In genomic region chr7:78596556-78596955, GRCm38 (mm10) we compare ENCODE assay signal across 14 mouse cellular contexts.
DNase-seq lines count a peak whose midpoint lies in the region; ATAC-seq and TF ChIP-seq lines count a peak whose summit lies in the region.
"Had no signal": no experiment of that assay in that cellular context is flagged by ENCODE, and none has a peak within 500 bp of the region (broad histone marks: within the 10 kb centered on the region; RNA-seq: fewer than 3 reads in every experiment).

No protein-coding gene starts in this region.

- H3K9me3 ChIP-seq in forebrain, embryonic 14.5 days (replicated peaks; ENCODE audit: control insufficient read depth, low read length) = no peaks in the 10 kb centered on the region
- H3K9me3 ChIP-seq in forebrain, embryonic 15.5 days = no peaks in the 10 kb centered on the region
- no peaks in the 10 kb centered on the region for H3K9me3 ChIP-seq in intestine, postnatal 0 days (ENCODE audit: control insufficient read depth)
- H3K9me3 ChIP-seq: embryonic facial prominence, embryonic 13.5 days; heart, embryonic 13.5 days; hindbrain, embryonic 12.5 days had no signal

- H3K4me2 ChIP-seq in forebrain, embryonic 14.5 days (ENCODE audit: low read length) = no peak overlapping the region
- H3K4me2 ChIP-seq in forebrain, embryonic 15.5 days (replicated peaks) = no peak overlapping the region
- H3K4me2 ChIP-seq in intestine, postnatal 0 days (replicated peaks; ENCODE audit: low read depth) = no peak overlapping the region
- H3K4me2 ChIP-seq: embryonic facial prominence, embryonic 13.5 days; heart, embryonic 13.5 days; hindbrain, embryonic 12.5 days had no signal

- no peak for ATAC-seq in forebrain, embryonic 14.5 days
- no peak for ATAC-seq in forebrain, embryonic 15.5 days (replicated peaks)
- ATAC-seq in intestine, postnatal 0 days = no peak

- H3K27ac ChIP-seq in forebrain, embryonic 14.5 days (ENCODE audit: low read depth, low read length) = no peak overlapping the region
- no peak overlapping the region for H3K27ac ChIP-seq in forebrain, embryonic 15.5 days (replicated peaks)
- no peak overlapping the region for H3K27ac ChIP-seq in intestine, postnatal 0 days (ENCODE audit: low read depth, low read length)
- H3K27ac ChIP-seq: embryonic facial prominence, embryonic 13.5 days; gastrocnemius, adult 2 months; heart, embryonic 13.5 days; hindbrain, embryonic 12.5 days had no signal

- no peak overlapping the region for H3K4me3 ChIP-seq in forebrain, embryonic 14.5 days (ENCODE audit: low read depth, low read length)
- H3K4me3 ChIP-seq in forebrain, embryonic 15.5 days = no peak overlapping the region
- H3K4me3 ChIP-seq in intestine, postnatal 0 days (ENCODE audit: low read depth, low read length) = no peak overlapping the region
- H3K4me3 ChIP-seq: embryonic facial prominence, embryonic 13.5 days; gastrocnemius, adult 2 months; heart, embryonic 13.5 days; hindbrain, embryonic 12.5 days had no signal

- H3K27me3 ChIP-seq in forebrain, embryonic 14.5 days (replicated peaks; ENCODE audit: control insufficient read depth, insufficient read depth, low read length) = no peaks in the 10 kb centered on the region
- H3K27me3 ChIP-seq in forebrain, embryonic 15.5 days = no peaks in the 10 kb centered on the region
- H3K27me3 ChIP-seq in intestine, postnatal 0 days (replicated peaks; ENCODE audit: control insufficient read depth, insufficient read depth, low read length) = no peaks in the 10 kb centered on the region
- H3K27me3 ChIP-seq: Patski had no signal

- peak; percentile 53 for DNase-seq in forebrain, embryonic 14.5 days (ENCODE audit: low spot score)
- DNase-seq in thymus, postnatal 14 days = peak; percentile 19
- DNase-seq in thymus, postnatal 4 days = no peak
- DNase-seq in NIH3T3 (ENCODE audit: low read depth) = peak; percentile 29
- peak; percentile 2 for DNase-seq in induced T-regulatory cell, adult 2 months (ENCODE audit: low read depth)
- DNase-seq: heart, adult 11 months had no signal

- H3K36me3 ChIP-seq in forebrain, embryonic 14.5 days (ENCODE audit: control insufficient read depth, insufficient read depth, low read length) = no peaks in the 10 kb centered on the region
- no peaks in the 10 kb centered on the region for H3K36me3 ChIP-seq in forebrain, embryonic 15.5 days
- no peaks in the 10 kb centered on the region for H3K36me3 ChIP-seq in intestine, postnatal 0 days (ENCODE audit: control insufficient read depth, insufficient read depth)
- H3K36me3 ChIP-seq: embryonic facial prominence, embryonic 13.5 days; heart, embryonic 13.5 days; hindbrain, embryonic 12.5 days had no signal

- WGBS in forebrain, embryonic 14.5 days = 42% methylated on average over 5 of the region's 5 CpGs
- 37% methylated on average over 5 of the region's 5 CpGs for WGBS in forebrain, embryonic 15.5 days
- 65% methylated on average over 5 of the region's 5 CpGs for WGBS in intestine, postnatal 0 days

- H3K9ac ChIP-seq in forebrain, embryonic 14.5 days (ENCODE audit: low read length) = no peak overlapping the region
- H3K9ac ChIP-seq in forebrain, embryonic 15.5 days (replicated peaks) = no peak overlapping the region
- H3K9ac ChIP-seq in intestine, postnatal 0 days (ENCODE audit: low read depth, low read length) = no peak overlapping the region
- H3K9ac ChIP-seq: embryonic facial prominence, embryonic 13.5 days; forebrain, postnatal 0 days; heart, embryonic 13.5 days; hindbrain, embryonic 12.5 days had no signal

- TF ChIP-seq CTCF in intestine, postnatal 0 days (IDR thresholded peaks at IDR 0.05; ENCODE audit: low read depth) = no peak

- peaks cover 18% of the 10 kb centered on the region; the same call in 1 of the 2 replicates for H3K4me1 ChIP-seq in forebrain, embryonic 14.5 days (ENCODE audit: control insufficient read depth, insufficient read depth, low read length)
- H3K4me1 ChIP-seq in forebrain, embryonic 15.5 days = peaks cover 30% of the 10 kb centered on the region
- no peaks in the 10 kb centered on the region for H3K4me1 ChIP-seq in intestine, postnatal 0 days (replicated peaks; ENCODE audit: control insufficient read depth, insufficient read depth, low read length)
- H3K4me1 ChIP-seq: heart, embryonic 13.5 days had no signal
